In the genomic region with DNA sequence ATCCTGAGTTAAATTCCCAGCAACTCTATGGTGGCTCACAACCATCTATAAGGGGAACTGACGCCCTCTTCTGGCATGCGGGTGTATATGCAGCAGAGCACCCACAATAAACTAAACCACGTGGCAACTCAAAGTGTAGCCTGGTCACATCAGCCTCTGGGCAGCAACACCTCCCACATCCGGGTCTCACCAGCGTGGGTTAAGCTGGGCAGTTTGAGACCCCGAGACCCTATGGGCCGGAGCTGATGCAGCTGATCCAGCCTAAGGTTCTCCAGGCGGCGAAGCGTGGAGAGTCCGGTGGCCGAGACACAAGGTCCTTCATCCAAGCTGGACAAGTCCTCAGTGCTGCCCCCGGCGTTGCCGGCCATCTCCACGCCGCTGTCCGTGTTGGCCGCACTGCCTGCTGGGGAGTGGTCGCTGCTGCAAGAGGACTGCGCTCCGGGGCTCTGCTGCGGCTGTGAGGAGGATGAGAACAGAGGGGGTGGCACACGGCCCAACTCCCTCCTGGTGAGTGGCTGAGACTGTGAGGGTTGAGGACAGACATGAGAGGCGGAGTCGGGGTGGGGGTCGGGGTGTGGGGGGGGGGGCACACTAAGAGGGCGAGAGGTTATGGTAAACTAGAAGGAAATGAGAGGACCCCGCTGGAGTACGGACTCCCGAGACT, we compare ENCODE assay signal across 10 mouse cellular contexts. TPM values are rescaled to one million over a fixed set of nuclear protein-coding genes. Genes with fewer than 3 reads are reported as not detected.
DNase-seq lines count a peak whose midpoint lies in the region; ATAC-seq and TF ChIP-seq lines count a peak whose summit lies in the region.
"Had no signal": no experiment of that assay in that cellular context is flagged by ENCODE, and none has a peak within 500 bp of the region (broad histone marks: within the 10 kb centered on the region; RNA-seq: fewer than 3 reads in every experiment).

No protein-coding gene starts in this region.

- H3K27ac ChIP-seq in heart, adult 2 months, result no peak overlapping the region
- H3K27ac ChIP-seq in ES-Bruce4 (ENCODE audit: insufficient read depth, low read length), result 0 out of 2 replicates have a peak overlapping the region, but pooled peaks have one; percentile 12
- H3K27ac ChIP-seq in forebrain, embryonic 15.5 days (replicated peaks), result no peak overlapping the region
- H3K27ac ChIP-seq: lung, embryonic 15.5 days had no signal

- no peak overlapping the region for H3K9ac ChIP-seq in heart, adult 2 months (ENCODE audit: low read depth, low read length)
- H3K9ac ChIP-seq in ES-Bruce4 (ENCODE audit: low read depth, poor library complexity, severe bottlenecking), result peak overlapping the region; percentile 32
- peak overlapping the region; percentile 32; the same call in 1 of the 2 replicates for H3K9ac ChIP-seq in forebrain, embryonic 15.5 days (replicated peaks)
- H3K9ac ChIP-seq: lung, embryonic 15.5 days had no signal

- peaks cover 3% of the 10 kb centered on the region; the same call in 1 of the 2 replicates for H3K27me3 ChIP-seq in heart, adult 2 months (ENCODE audit: control insufficient read depth, insufficient read depth, low read length)
- H3K27me3 ChIP-seq in ES-Bruce4 (ENCODE audit: control insufficient read depth, insufficient read depth, low read length, poor library complexity, severe bottlenecking), result no peaks in the 10 kb centered on the region
- H3K27me3 ChIP-seq in forebrain, embryonic 15.5 days, result peaks cover 22% of the 10 kb centered on the region

- TF ChIP-seq EP300 in heart, adult 2 months (IDR thresholded peaks at IDR 0.05; ENCODE audit: insufficient read depth, low read depth, low read length), result no peak
- TF ChIP-seq EP300 in ES-Bruce4 (IDR thresholded peaks at IDR 0.05; ENCODE audit: insufficient read depth, low read depth, low read length), result no peak

- H3K9me3 ChIP-seq in ES-Bruce4 (replicated peaks; ENCODE audit: control insufficient read depth, insufficient read depth, low read length, poor library complexity, severe bottlenecking), result no peaks in the 10 kb centered on the region
- no peaks in the 10 kb centered on the region for H3K9me3 ChIP-seq in forebrain, embryonic 15.5 days
- H3K9me3 ChIP-seq: lung, embryonic 15.5 days had no signal

- H3K4me3 ChIP-seq in heart, adult 2 months, result no peak overlapping the region
- peak overlapping the region; percentile 30 for H3K4me3 ChIP-seq in ES-Bruce4 (ENCODE audit: low read depth, low read length)
- H3K4me3 ChIP-seq in forebrain, embryonic 15.5 days, result peak overlapping the region; percentile 27
- H3K4me3 ChIP-seq in lung, adult 2 months (replicated peaks; ENCODE audit: extremely low read depth, low read depth, low read length), result no peak overlapping the region
- H3K4me3 ChIP-seq: lung, embryonic 15.5 days had no signal

- no peaks in the 10 kb centered on the region for H3K36me3 ChIP-seq in heart, adult 2 months (ENCODE audit: control insufficient read depth, insufficient read depth, low read length)
- peaks cover 9% of the 10 kb centered on the region; the same call in 1 of the 2 replicates for H3K36me3 ChIP-seq in ES-Bruce4 (ENCODE audit: control insufficient read depth, insufficient read depth, low read length, poor library complexity, severe bottlenecking)
- H3K36me3 ChIP-seq in forebrain, embryonic 15.5 days, result no peaks in the 10 kb centered on the region

- H3K4me1 ChIP-seq in heart, adult 2 months (ENCODE audit: control insufficient read depth, insufficient read depth, low read length), result no peaks in the 10 kb centered on the region
- peaks cover 4% of the 10 kb centered on the region for H3K4me1 ChIP-seq in ES-Bruce4 (ENCODE audit: control insufficient read depth, insufficient read depth, low read length)
- peaks cover 3% of the 10 kb centered on the region; the same call in 1 of the 2 replicates for H3K4me1 ChIP-seq in forebrain, embryonic 15.5 days
- no peaks in the 10 kb centered on the region for H3K4me1 ChIP-seq in lung, adult 2 months (ENCODE audit: control insufficient read depth, insufficient read depth, low read length)
- H3K4me1 ChIP-seq: lung, embryonic 15.5 days had no signal

- no peak for DNase-seq in heart, adult 2 months
- DNase-seq in heart, postnatal 36 days, result no peak
- DNase-seq in frontal cortex, postnatal 10 days (ENCODE audit: low spot score in 2 of 2), result no peak
- DNase-seq in lung, adult 2 months, result no peak

- TF ChIP-seq POLR2A in heart, adult 2 months (IDR thresholded peaks at IDR 0.05; ENCODE audit: insufficient read depth, low read depth, low read length), result no peak
- no peak for TF ChIP-seq POLR2A in ES-Bruce4 (IDR thresholded peaks at IDR 0.05; ENCODE audit: insufficient read depth, low read length)
- TF ChIP-seq POLR2A in lung, adult 2 months (IDR thresholded peaks at IDR 0.05; ENCODE audit: borderline replicate concordance, extremely low read depth, low read depth, low read length), result no peak

- WGBS in heart, adult 2 months, result 35% methylated on average over 31 of the region's 31 CpGs
- WGBS in forebrain, embryonic 15.5 days, result 22% methylated on average over 31 of the region's 31 CpGs
- WGBS in lung, adult 2 months, result 54% methylated on average over 31 of the region's 31 CpGs

- no peak; the same call in 1 of the 2 replicates for ATAC-seq in forebrain, embryonic 15.5 days (replicated peaks)
- peak; percentile 31; the same call in 1 of the 2 replicates for ATAC-seq in megakaryocyte, adult 5-6 weeks (ENCODE audit: poor library complexity, severe bottlenecking)
- ATAC-seq in monocyte, adult 5-6 weeks (replicated peaks; ENCODE audit: insufficient number of reproducible peaks, low FRiP score, low TSS enrichment, poor library complexity, severe bottlenecking), result no peak

- peak overlapping the region; percentile 43 for H3K4me2 ChIP-seq in forebrain, embryonic 15.5 days (replicated peaks)
- H3K4me2 ChIP-seq: lung, embryonic 15.5 days had no signal

- intact Hi-C loops in heart, adult 2 months (cut with DNase I), result no loop called here
- intact Hi-C loops in heart, postnatal 36 days (cut with DNase I), result no loop called here

- TF ChIP-seq CTCF in heart, adult 2 months (IDR thresholded peaks at IDR 0.05), result peak; percentile 16; the same call in 1 of the 2 replicates
- peak; percentile 70 for TF ChIP-seq CTCF in ES-Bruce4 (IDR thresholded peaks at IDR 0.05; ENCODE audit: low read depth, low read length)
- TF ChIP-seq CTCF in lung, adult 2 months (IDR thresholded peaks at IDR 0.05; ENCODE audit: insufficient read depth, low read length), result no peak

- no peaks in the 10 kb centered on the region for H3K79me2 ChIP-seq in heart, adult 2 months (replicated peaks; ENCODE audit: control insufficient read depth, insufficient read depth, low read length)

RNA-seq across cellular contexts. Expression of a gene that starts 9.4 kb away (rescaled TPM):
- total RNA-seq in heart, adult 2 months (2021), result under 1 TPM; 0.91 to 0.96 TPM
- 2.4 and 3.2 TPM in 2 replicates for polyA plus RNA-seq in heart, adult 2 months (2012; rRNA removed)
- 1 to 10 TPM; 1.0 to 2.6 TPM for total RNA-seq in heart, postnatal 36 days (2021)
- polyA plus RNA-seq in ES-Bruce4 (2011; ENCODE audit: insufficient read depth, insufficient read length, low read depth, missing spikeins), result 19.8 and 21.4 TPM in 2 replicates
- polyA plus RNA-seq in forebrain, embryonic 15.5 days (2015; fragmentation: Nextera tagmentation; extraction: Ambion mirVana), result 1.2 and 1.5 TPM in 2 replicates
- total RNA-seq in megakaryocyte, adult 5-6 weeks (2015), result not detected in 2 replicates
- total RNA-seq in megakaryocyte, adult 5-6 weeks (2017), result not detected in 2 replicates
- total RNA-seq in monocyte, adult 5-6 weeks (2017), result not detected in 3 replicates
- polyA plus RNA-seq in lung, adult 2 months (2012; rRNA removed), result 11.1 and 11.2 TPM in 2 replicates

RNA-seq across cellular contexts. Expression of a gene that starts 10.6 kb away (rescaled TPM):
- 1 to 10 TPM; 2.3 to 2.4 TPM for total RNA-seq in heart, adult 2 months (2021)
- 2.5 and 4.8 TPM in 2 replicates for polyA plus RNA-seq in heart, adult 2 months (2012; rRNA removed)
- 1 to 10 TPM; 3.1 to 3.6 TPM for total RNA-seq in heart, postnatal 36 days (2021)
- polyA plus RNA-seq in ES-Bruce4 (2011; ENCODE audit: insufficient read depth, insufficient read length, low read depth, missing spikeins), result 8.5 and 9.1 TPM in 2 replicates
- 0.62 and 1.1 TPM in 2 replicates for polyA plus RNA-seq in forebrain, embryonic 15.5 days (2015; fragmentation: Nextera tagmentation; extraction: Ambion mirVana)
- total RNA-seq in megakaryocyte, adult 5-6 weeks (2015), result 135 and 138 TPM in 2 replicates
- 96.8 and 108 TPM in 2 replicates for total RNA-seq in megakaryocyte, adult 5-6 weeks (2017)
- 101 to 125 TPM (median 109 TPM) in 3 replicates for total RNA-seq in monocyte, adult 5-6 weeks (2017)
- polyA plus RNA-seq in lung, adult 2 months (2012; rRNA removed), result 18.2 and 19.2 TPM in 2 replicates

RNA-seq across cellular contexts. Expression of a gene that starts 20.8 kb away (rescaled TPM):
- 10 to 100 TPM; 42.6 to 47.7 TPM for total RNA-seq in heart, adult 2 months (2021)
- polyA plus RNA-seq in heart, adult 2 months (2012; rRNA removed), result 36.6 and 51.3 TPM in 2 replicates
- total RNA-seq in heart, postnatal 36 days (2021), result 10 to 100 TPM; 41.0 to 46.4 TPM
- 129 and 136 TPM in 2 replicates for polyA plus RNA-seq in ES-Bruce4 (2011; ENCODE audit: insufficient read depth, insufficient read length, low read depth, missing spikeins)
- polyA plus RNA-seq in forebrain, embryonic 15.5 days (2015; fragmentation: Nextera tagmentation; extraction: Ambion mirVana), result 130 and 137 TPM in 2 replicates
- 38.4 and 47.8 TPM in 2 replicates for total RNA-seq in megakaryocyte, adult 5-6 weeks (2015)
- 80.3 and 95.2 TPM in 2 replicates for total RNA-seq in megakaryocyte, adult 5-6 weeks (2017)
- total RNA-seq in monocyte, adult 5-6 weeks (2017), result 56.6 to 72.2 TPM (median 64.5 TPM) in 3 replicates
- polyA plus RNA-seq in lung, adult 2 months (2012; rRNA removed), result 35.4 and 36.9 TPM in 2 replicates

RNA-seq across cellular contexts. Expression of a gene that starts 21.9 kb away (rescaled TPM):
- total RNA-seq in heart, adult 2 months (2021), result not detected
- not detected in 2 replicates for polyA plus RNA-seq in heart, adult 2 months (2012; rRNA removed)
- total RNA-seq in heart, postnatal 36 days (2021), result not detected
- polyA plus RNA-seq in ES-Bruce4 (2011; ENCODE audit: insufficient read depth, insufficient read length, low read depth, missing spikeins), result not detected in 2 replicates
- polyA plus RNA-seq in forebrain, embryonic 15.5 days (2015; fragmentation: Nextera tagmentation; extraction: Ambion mirVana), result 0.04 TPM in 1 of 2 replicates, not detected in the other
- not detected in 2 replicates for total RNA-seq in megakaryocyte, adult 5-6 weeks (2015)
- total RNA-seq in megakaryocyte, adult 5-6 weeks (2017), result 0.04 TPM in 1 of 2 replicates, not detected in the other
- not detected in 3 replicates for total RNA-seq in monocyte, adult 5-6 weeks (2017)
- 0.02 TPM in 1 of 2 replicates, not detected in the other for polyA plus RNA-seq in lung, adult 2 months (2012; rRNA removed)
- polyA plus RNA-seq: C2C12; lung, embryonic 15.5 days had no signal

RNA-seq across cellular contexts. Expression of a gene that starts 37.9 kb away (rescaled TPM):
- not detected for total RNA-seq in heart, adult 2 months (2021)
- polyA plus RNA-seq in heart, adult 2 months (2012; rRNA removed), result 0.18 TPM in 1 of 2 replicates, not detected in the other
- not detected for total RNA-seq in heart, postnatal 36 days (2021)
- not detected in 2 replicates for polyA plus RNA-seq in ES-Bruce4 (2011; ENCODE audit: insufficient read depth, insufficient read length, low read depth, missing spikeins)
- not detected in 2 replicates for polyA plus RNA-seq in forebrain, embryonic 15.5 days (2015; fragmentation: Nextera tagmentation; extraction: Ambion mirVana)
- not detected in 2 replicates for total RNA-seq in megakaryocyte, adult 5-6 weeks (2015)
- not detected in 2 replicates for total RNA-seq in megakaryocyte, adult 5-6 weeks (2017)
- not detected in 3 replicates for total RNA-seq in monocyte, adult 5-6 weeks (2017)
- not detected in 2 replicates for polyA plus RNA-seq in lung, adult 2 months (2012; rRNA removed)
- polyA plus RNA-seq: C2C12 had no signal

Comparison
In these comparisons a context has a peak if more than half of its experiments do, and no peak if none do; other contexts are left out.
1. H3K4me3 ChIP-seq: peak in ES-Bruce4 (single experiment) and forebrain, embryonic 15.5 days (single experiment); none in heart, adult 2 months (single experiment) and lung, adult 2 months (single experiment).
2. RNA of a gene that starts 10.6 kb away (total RNA-seq): 96.8 to 138 TPM in megakaryocyte, adult 5-6 weeks and 101 to 125 TPM in monocyte, adult 5-6 weeks; 3.1 to 3.6 TPM in heart, postnatal 36 days and 2.3 to 2.4 TPM in heart, adult 2 months; every median in the first group is over 10 times any median in the second.